Mouse (Mus musculus): Measurements from ENCODE around the gene Mybph.
"Not testable (repeated sequence)": the region's sequence is repeated elsewhere in the genome, so short reads cannot be mapped to it uniquely, and the experiment has no call there.

Gene Mybph

GRCm38 (mm10) chr1:134233681-134234454 is 40.6 kb downstream of the Mybph start:
- DNase-seq (ENCODE audit: low read depth): no peak

GRCm38 (mm10) chr1:134234455-134235390 is 41.5 kb downstream of the Mybph start:
- no peak for DNase-seq (ENCODE audit: low read depth)

GRCm38 (mm10) chr1:134235391-134235921 is 42.2 kb downstream of the Mybph start, which contains the start of gene Adora1:
Gene Adora1 (minus strand): TSS chr1:134235431.
- DNase-seq (ENCODE audit: low read depth): no peak

- DNase-seq (ENCODE audit: low read depth): no peak
Observed at GRCm38 (mm10) chr1:134236142-134236541, 42.9 kb downstream of the Mybph start.

GRCm38 (mm10) chr1:134237438-134237837 is 44.2 kb downstream of the Mybph start:
- DNase-seq (ENCODE audit: low read depth): no peak

GRCm38 (mm10) chr1:134240701-134241100 is 47.5 kb downstream of the Mybph start:
- DNase-seq (ENCODE audit: low read depth): no peak

GRCm38 (mm10) chr1:134241298-134241697 is 48.0 kb downstream of the Mybph start:
- no peak for DNase-seq (ENCODE audit: low read depth)

- no peak for DNase-seq (ENCODE audit: low read depth)
Observed at GRCm38 (mm10) chr1:134242286-134242685, 49.0 kb downstream of the Mybph start.

GRCm38 (mm10) chr1:134243505-134243904 is 50.3 kb downstream of the Mybph start:
- no peak for DNase-seq (ENCODE audit: low read depth)

- peak; percentile 61 for DNase-seq (ENCODE audit: low read depth)
Observed at GRCm38 (mm10) chr1:134243948-134244914, 51.0 kb downstream of the Mybph start.

- no peak for DNase-seq (ENCODE audit: low read depth)
Observed at GRCm38 (mm10) chr1:134245004-134245717, 51.9 kb downstream of the Mybph start.

GRCm38 (mm10) chr1:134246590-134246989 is 53.3 kb downstream of the Mybph start:
- peak; percentile 63 for DNase-seq (ENCODE audit: low read depth)

- not testable (repeated sequence) for DNase-seq (ENCODE audit: low read depth)
Observed at GRCm38 (mm10) chr1:134249681-134250080, 56.4 kb downstream of the Mybph start.

Measured in NIH3T3 (cell line).